Mouse (Mus musculus) lung, postnatal 0 days (tissue): ENCODE measurements around the gene Cyba. TPM values are rescaled to one million over a fixed set of nuclear protein-coding genes. Genes with fewer than 3 reads are reported as not detected.
A peak's percentile ranks its signal among the peaks of the same experiment; 100 is the strongest.

Experiments
- ATAC-seq: fragments of 200-750 bp; cut with Nextera tagmentation; 2 replicates; pipeline ENCODE4 v1.8.0; 2017; ENCODE audit warnings: moderate library complexity
- DNase-seq: peaks from one replicate; pipeline ENCODE4 v3.0.0-alpha.2; 2016; ENCODE audit warnings: low spot score
- H3K27ac ChIP-seq: fragments of 300-500 bp; sonication (generic); 2 replicates; pipeline ENCODE4 v1.5.1; 2014; ENCODE audit warnings: antibody characterized with exemption, mild to moderate bottlenecking, low read length, mixed read lengths
- H3K27me3 ChIP-seq: fragments of 300-500 bp; sonication (generic); replicated peaks from 2 replicates; pipeline ENCODE4 v1.6.1; 2014; ENCODE audit warnings: low read length, mixed read lengths; ENCODE audit not compliant: insufficient read depth
- H3K36me3 ChIP-seq: fragments of 300-500 bp; sonication (generic); 2 replicates; pipeline ENCODE4 v1.6.1; 2014; ENCODE audit warnings: low read length, mixed read lengths; ENCODE audit not compliant: insufficient read depth
- H3K4me1 ChIP-seq: fragments of 300-500 bp; sonication (generic); 2 replicates; pipeline ENCODE4 v1.6.1; 2014; ENCODE audit warnings: antibody characterized with exemption, low read depth, low read length, mixed read lengths; ENCODE audit not compliant: insufficient read depth
- H3K4me2 ChIP-seq: fragments of 300-500 bp; sonication (generic); replicated peaks from 2 replicates; pipeline ENCODE4 v1.6.1; 2014; ENCODE audit warnings: low read depth, mild to moderate bottlenecking, low read length, moderate library complexity, mixed read lengths
- H3K4me3 ChIP-seq: fragments of 300-500 bp; sonication (generic); 2 replicates; pipeline ENCODE4 v1.5.1; 2014; ENCODE audit warnings: low read depth, low read length
- H3K9ac ChIP-seq: fragments of 300-500 bp; sonication (generic); replicated peaks from 2 replicates; pipeline ENCODE4 v1.6.1; 2014; ENCODE audit warnings: low read depth, mild to moderate bottlenecking
- H3K9me3 ChIP-seq: fragments of 300-500 bp; sonication (generic); 2 replicates; pipeline ENCODE4 v1.6.1; 2016; ENCODE audit warnings: low read length, mixed read lengths
- CTCF ChIP-seq: IDR thresholded peaks from 2 replicates; pipeline ENCODE4 v1.5.1; 2016; ENCODE audit warnings: antibody characterized with exemption, mild to moderate bottlenecking
- EP300 ChIP-seq: IDR thresholded peaks from 2 replicates; pipeline ENCODE4 v1.6.1; 2016; ENCODE audit warnings: antibody characterized with exemption, mild to moderate bottlenecking, control low read depth
- WGBS: fragments of 180-500 bp; shearing (Covaris S2); extraction: QIAGEN DNeasy Blood & Tissue Kit; methylation state at CpG from one replicate; pipeline ENCODE4 v1.1.7; 2014; 5-methylcytosine and 5-hydroxymethylcytosine counted together
- polyA plus RNA-seq: library from polyadenylated mRNA; unstranded; fragments of >200 nt; fragmentation: Nextera tagmentation; extraction: Ambion mirVana; gene quantifications from 2 replicates; pipeline ENCODE4 v1.2.1, GENCODE M21; 2015

The Cyba gene
- polyA plus RNA-seq, 1 experiment from 2014 or later = 429 TPM

GRCm38 (mm10) chr8:122398186-122398585 is 34.5 kb downstream of the Cyba start:
- 96% methylated on average over 9 of the region's 9 CpGs for WGBS
- peaks cover 48% of the 10 kb centered on the region for H3K36me3 ChIP-seq

GRCm38 (mm10) chr8:122395291-122395690 is 37.4 kb downstream of the Cyba start:
- ATAC-seq (no peak), DNase-seq (no peak)
- no peak for TF ChIP-seq CTCF
- no peak for TF ChIP-seq EP300
- Histone ChIP-seq H3K36me3 (peaks cover 32% of the 10 kb centered on the region; the same call in 1 of the 2 replicates), H3K27me3 (no peaks in the 10 kb centered on the region), H3K27ac (no peak overlapping the region), H3K4me2 (no peak overlapping the region), H3K9me3 (no peaks in the 10 kb centered on the region), H3K4me3 (no peak overlapping the region), H3K4me1 (no peaks in the 10 kb centered on the region), H3K9ac (no peak overlapping the region)
- 86% methylated on average over 6 of the region's 6 CpGs for WGBS

More at GRCm38 (mm10) chr8:122398186-122398585, 34.5 kb downstream of the Cyba start:
- Histone ChIP-seq H3K4me3 (no peak overlapping the region), H3K4me1 (no peaks in the 10 kb centered on the region), H3K9me3 (no peaks in the 10 kb centered on the region), H3K4me2 (no peak overlapping the region), H3K27me3 (no peaks in the 10 kb centered on the region), H3K27ac (no peak overlapping the region), H3K9ac (no peak overlapping the region)
- DNase-seq = no peak
- no peak for TF ChIP-seq CTCF
- TF ChIP-seq EP300 = no peak
- no peak for ATAC-seq

GRCm38 (mm10) chr8:122393717-122394116 is 39.0 kb downstream of the Cyba start:
- H3K9ac ChIP-seq = no peak overlapping the region
- H3K4me1 ChIP-seq = no peaks in the 10 kb centered on the region
- H3K27ac ChIP-seq = no peak overlapping the region
- DNase-seq (no peak), ATAC-seq (no peak)
- H3K36me3 ChIP-seq = peaks cover 35% of the 10 kb centered on the region; the same call in 1 of the 2 replicates
- H3K4me2 ChIP-seq = no peak overlapping the region
- TF ChIP-seq EP300 = no peak
- H3K4me3 ChIP-seq = no peak overlapping the region
- H3K27me3 ChIP-seq = no peaks in the 10 kb centered on the region
- H3K9me3 ChIP-seq = no peaks in the 10 kb centered on the region

GRCm38 (mm10) chr8:122390758-122391157 is 42.0 kb downstream of the Cyba start:
- H3K4me2 ChIP-seq = no peak overlapping the region
- WGBS = 82% methylated on average over 3 of the region's 3 CpGs
- H3K4me3 ChIP-seq = no peak overlapping the region
- no peaks in the 10 kb centered on the region for H3K4me1 ChIP-seq
- no peak overlapping the region for H3K27ac ChIP-seq
- H3K27me3 ChIP-seq = no peaks in the 10 kb centered on the region
- H3K9ac ChIP-seq = no peak overlapping the region
- TF ChIP-seq CTCF = no peak
- TF ChIP-seq EP300 = no peak
- ATAC-seq (no peak), DNase-seq (no peak)
- no peaks in the 10 kb centered on the region for H3K9me3 ChIP-seq
- H3K36me3 ChIP-seq = peaks cover 31% of the 10 kb centered on the region; the same call in 1 of the 2 replicates

GRCm38 (mm10) chr8:122389357-122389756 is 43.4 kb downstream of the Cyba start:
- H3K4me2 ChIP-seq = no peak overlapping the region
- DNase-seq (no peak), ATAC-seq (no peak)
- WGBS = 83% methylated on average over 3 of the region's 3 CpGs
- no peak overlapping the region for H3K27ac ChIP-seq
- no peaks in the 10 kb centered on the region for H3K9me3 ChIP-seq
- TF ChIP-seq EP300 = no peak
- TF ChIP-seq CTCF = peak; percentile 14; the same call in 1 of the 2 replicates
- H3K9ac ChIP-seq = no peak overlapping the region
- H3K36me3 ChIP-seq = peaks cover 29% of the 10 kb centered on the region; the same call in 1 of the 2 replicates
- H3K27me3 ChIP-seq = no peaks in the 10 kb centered on the region
- no peak overlapping the region for H3K4me3 ChIP-seq
- no peaks in the 10 kb centered on the region for H3K4me1 ChIP-seq

- no peak overlapping the region for H3K9ac ChIP-seq
- 62% methylated on average over 4 of the region's 4 CpGs for WGBS
- TF ChIP-seq EP300 = no peak
- no peak for TF ChIP-seq CTCF
- DNase-seq (no peak), ATAC-seq (no peak)
- H3K36me3 ChIP-seq = 0 out of 2 replicates have a peak, but pooled peaks cover 5% of the 10 kb centered on the region
- H3K4me2 ChIP-seq = no peak overlapping the region
- H3K4me1 ChIP-seq = no peaks in the 10 kb centered on the region
- no peak overlapping the region for H3K4me3 ChIP-seq
- no peaks in the 10 kb centered on the region for H3K9me3 ChIP-seq
- no peak overlapping the region for H3K27ac ChIP-seq
- H3K27me3 ChIP-seq = no peaks in the 10 kb centered on the region
Measured at GRCm38 (mm10) chr8:122383039-122383438, 49.7 kb downstream of the Cyba start.
